Mouse (Mus musculus) heart, postnatal 0 days (tissue): ENCODE data around the gene Gm20538. TPM values are rescaled to one million over a fixed set of nuclear protein-coding genes. Genes with fewer than 3 reads are reported as not detected.
A peak's percentile ranks its signal among the peaks of the same experiment; 100 is the strongest.

Experiments used
- ATAC-seq: fragments of 200-750 bp; cut with Nextera tagmentation; 2 replicates; pipeline ENCODE4 v1.8.0; 2017; ENCODE audit warnings: low read depth, moderate number of reproducible peaks, moderate library complexity; ENCODE audit not compliant: insufficient read depth
- DNase-seq: peaks from one replicate; pipeline ENCODE4 v3.0.0-alpha.2; 2016; ENCODE audit warnings: low spot score
- H3K27ac ChIP-seq: fragments of 300-500 bp; sonication (generic); 2 replicates; pipeline ENCODE4 v1.5.1; 2014; ENCODE audit warnings: low read depth, mild to moderate bottlenecking
- H3K27me3 ChIP-seq: fragments of 300-500 bp; sonication (generic); 2 replicates; pipeline ENCODE4 v1.6.1; 2014; ENCODE audit warnings: low read length, mixed read lengths; ENCODE audit not compliant: control insufficient read depth, insufficient read depth
- H3K36me3 ChIP-seq: fragments of 300-500 bp; sonication (generic); replicated peaks from 2 replicates; pipeline ENCODE4 v1.6.1; 2014; ENCODE audit warnings: low read length, mixed read lengths; ENCODE audit not compliant: control insufficient read depth, insufficient read depth
- H3K4me1 ChIP-seq: fragments of 300-500 bp; sonication (generic); 2 replicates; pipeline ENCODE4 v1.6.1; 2014; ENCODE audit warnings: antibody characterized with exemption; ENCODE audit not compliant: control insufficient read depth, insufficient read depth
- H3K4me2 ChIP-seq: fragments of 300-500 bp; sonication (generic); 2 replicates; pipeline ENCODE4 v1.6.1; 2014; ENCODE audit warnings: low read depth, mild to moderate bottlenecking, low read length, moderate library complexity
- H3K4me3 ChIP-seq: fragments of 300-500 bp; sonication (generic); 2 replicates; pipeline ENCODE4 v1.5.1; 2014; ENCODE audit warnings: low read depth, low read length
- H3K9ac ChIP-seq: fragments of 300-500 bp; sonication (generic); replicated peaks from 2 replicates; pipeline ENCODE4 v1.6.1; 2014; ENCODE audit warnings: low read depth, low read length, mixed read lengths
- H3K9me3 ChIP-seq: fragments of 300-500 bp; sonication (generic); replicated peaks from 2 replicates; pipeline ENCODE4 v1.6.1; 2016; ENCODE audit warnings: low read length; ENCODE audit not compliant: control insufficient read depth
- CTCF ChIP-seq: IDR thresholded peaks from 2 replicates; pipeline ENCODE4 v1.5.1; 2016; ENCODE audit warnings: antibody characterized with exemption, control low read depth, low read depth
- EP300 ChIP-seq: IDR thresholded peaks from 2 replicates; pipeline ENCODE4 v1.6.1; 2016; ENCODE audit warnings: antibody characterized with exemption, low read depth
- WGBS: fragments of 180-500 bp; shearing (Covaris S2); extraction: QIAGEN DNeasy Blood & Tissue Kit; methylation state at CpG from one replicate; pipeline ENCODE4 v1.1.7; 2014; 5-methylcytosine and 5-hydroxymethylcytosine counted together
- polyA plus RNA-seq: library from polyadenylated mRNA; unstranded; fragments of >200 nt; fragmentation: Nextera tagmentation; extraction: Ambion mirVana; gene quantifications from 2 replicates; pipeline ENCODE4 v1.2.1, GENCODE M21; 2015
- total RNA-seq: library from RNA; depleted of rRNA; stranded (reverse); fragments of >200 nt; gene quantifications from 2 replicates; pipeline ENCODE4 v1.2.3, GENCODE M21; 2014; ENCODE audit warnings: low replicate concordance

Gene Gm20538
- total and polyA plus RNA-seq, 2 experiments from 2014 or later, result not detected

- no peak overlapping the region for H3K27ac ChIP-seq
- no peaks in the 10 kb centered on the region for H3K4me1 ChIP-seq
- no peaks in the 10 kb centered on the region for H3K27me3 ChIP-seq
- TF ChIP-seq EP300 (no peak), CTCF (peak; percentile 52)
- no peak overlapping the region for H3K4me3 ChIP-seq
- H3K9me3 ChIP-seq, result no peaks in the 10 kb centered on the region
- no peaks in the 10 kb centered on the region for H3K36me3 ChIP-seq
- H3K4me2 ChIP-seq, result no peak overlapping the region
- no peak overlapping the region for H3K9ac ChIP-seq
- ATAC-seq, result 0 out of 2 replicates have a peak, but pooled peaks have one; percentile 41
- WGBS, result 36% methylated on average over 3 of the region's 3 CpGs
- no peak for DNase-seq
These were observed 17.3 kb downstream of the Gm20538 start for GRCm38 (mm10) chr19:44535376-44535775.

DNA sequence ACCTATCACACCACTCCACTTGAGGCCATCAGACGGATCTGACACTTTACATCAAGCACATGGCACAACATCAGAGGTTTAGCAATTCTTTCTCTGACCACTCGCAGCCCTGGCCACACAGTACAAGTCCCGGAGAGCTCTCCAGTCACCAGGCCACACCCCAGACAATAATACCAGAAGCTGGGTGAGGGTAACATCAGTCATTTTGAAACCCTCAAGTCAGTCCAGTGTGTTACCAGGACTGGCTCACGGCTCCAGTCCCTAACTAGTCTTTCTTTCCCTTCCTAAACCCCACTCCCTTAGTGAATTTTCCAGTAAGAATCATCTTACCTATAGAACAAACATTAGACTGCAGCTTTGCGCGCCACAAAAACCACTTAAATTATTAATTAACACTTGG is 22.6 kb downstream of the Gm20538 start:
- Histone ChIP-seq H3K9ac (no peak overlapping the region), H3K9me3 (no peaks in the 10 kb centered on the region), H3K4me2 (no peak overlapping the region), H3K36me3 (no peaks in the 10 kb centered on the region), H3K27me3 (no peaks in the 10 kb centered on the region), H3K27ac (no peak overlapping the region), H3K4me1 (no peaks in the 10 kb centered on the region), H3K4me3 (no peak overlapping the region)
- DNase-seq (no peak), ATAC-seq (no peak)
- no peak for TF ChIP-seq CTCF
- TF ChIP-seq EP300, result no peak
- 76% methylated on average over 6 of the region's 6 CpGs for WGBS

DNA sequence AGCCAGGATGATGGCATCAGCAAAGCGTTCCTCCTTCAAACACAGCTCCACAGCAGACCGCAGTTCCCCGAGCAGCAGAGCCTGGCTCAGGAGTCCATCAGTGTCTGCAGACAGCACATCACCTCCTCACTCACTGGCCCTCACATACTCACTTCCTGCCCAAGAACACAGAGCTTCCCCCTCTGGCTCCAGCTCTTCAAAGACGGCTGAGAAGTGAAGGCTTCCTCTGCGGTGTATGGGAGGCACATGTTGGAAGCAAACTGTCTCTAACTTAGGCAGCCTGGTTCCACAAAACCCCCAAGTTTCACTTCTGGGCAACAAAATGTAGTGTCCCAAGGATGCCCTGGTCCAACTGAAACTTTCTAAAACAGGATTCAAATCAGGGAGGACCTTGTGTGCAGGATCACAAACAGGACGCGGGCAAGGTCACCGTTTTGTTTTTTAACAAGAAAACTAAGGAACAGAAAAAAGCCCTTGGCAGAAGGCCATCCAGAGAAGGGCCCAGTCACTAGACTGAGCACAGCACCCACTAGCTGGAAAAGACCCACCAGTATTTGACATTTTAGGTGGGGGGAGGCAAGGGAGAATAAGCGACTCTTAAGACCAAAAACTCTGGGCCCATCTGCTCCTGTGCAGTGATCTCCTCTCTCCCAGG is 27.0 kb downstream of the Gm20538 start:
- WGBS, result 68% methylated on average over 9 of the region's 9 CpGs
- TF ChIP-seq CTCF, result no peak
- TF ChIP-seq EP300, result no peak
- no peak overlapping the region for H3K4me3 ChIP-seq
- H3K4me2 ChIP-seq, result no peak overlapping the region
- no peaks in the 10 kb centered on the region for H3K4me1 ChIP-seq
- DNase-seq (no peak), ATAC-seq (no peak)
- no peaks in the 10 kb centered on the region for H3K36me3 ChIP-seq
- no peaks in the 10 kb centered on the region for H3K9me3 ChIP-seq
- H3K27me3 ChIP-seq, result no peaks in the 10 kb centered on the region
- H3K27ac ChIP-seq, result no peak overlapping the region
- no peak overlapping the region for H3K9ac ChIP-seq

DNA sequence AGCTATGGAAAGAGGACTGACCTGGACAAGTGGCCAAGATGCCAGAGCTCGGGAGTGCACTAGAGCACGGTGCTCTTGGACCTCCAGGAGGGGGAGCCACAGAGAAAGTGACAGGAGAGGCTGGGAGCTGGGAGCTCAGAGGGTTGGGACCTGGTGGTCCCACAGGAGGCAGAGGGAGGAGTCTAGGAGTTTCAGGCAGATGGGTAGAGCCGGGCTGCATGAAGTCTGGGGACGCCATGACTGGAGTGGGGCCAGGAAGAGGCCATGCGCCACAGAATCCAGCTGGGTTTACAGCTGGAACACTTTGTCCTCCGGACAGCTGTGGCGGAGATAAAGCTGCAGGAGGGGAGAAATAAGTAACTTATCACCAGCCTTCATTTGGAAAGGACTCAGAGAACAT is 33.5 kb downstream of the Gm20538 start:
- no peak overlapping the region for H3K4me2 ChIP-seq
- WGBS, result 37% methylated on average over 7 of the region's 7 CpGs
- H3K27me3 ChIP-seq, result peaks cover 14% of the 10 kb centered on the region
- H3K4me1 ChIP-seq, result no peaks in the 10 kb centered on the region
- ATAC-seq, result peak; percentile 64
- TF ChIP-seq EP300 (peak; percentile 48; the same call in 1 of the 2 replicates), CTCF (peak; percentile 32)
- no peak overlapping the region for H3K4me3 ChIP-seq
- no peak overlapping the region for H3K9ac ChIP-seq
- H3K36me3 ChIP-seq, result no peaks in the 10 kb centered on the region
- DNase-seq, result peak; percentile 51
- H3K27ac ChIP-seq, result no peak overlapping the region
- H3K9me3 ChIP-seq, result no peaks in the 10 kb centered on the region

DNA sequence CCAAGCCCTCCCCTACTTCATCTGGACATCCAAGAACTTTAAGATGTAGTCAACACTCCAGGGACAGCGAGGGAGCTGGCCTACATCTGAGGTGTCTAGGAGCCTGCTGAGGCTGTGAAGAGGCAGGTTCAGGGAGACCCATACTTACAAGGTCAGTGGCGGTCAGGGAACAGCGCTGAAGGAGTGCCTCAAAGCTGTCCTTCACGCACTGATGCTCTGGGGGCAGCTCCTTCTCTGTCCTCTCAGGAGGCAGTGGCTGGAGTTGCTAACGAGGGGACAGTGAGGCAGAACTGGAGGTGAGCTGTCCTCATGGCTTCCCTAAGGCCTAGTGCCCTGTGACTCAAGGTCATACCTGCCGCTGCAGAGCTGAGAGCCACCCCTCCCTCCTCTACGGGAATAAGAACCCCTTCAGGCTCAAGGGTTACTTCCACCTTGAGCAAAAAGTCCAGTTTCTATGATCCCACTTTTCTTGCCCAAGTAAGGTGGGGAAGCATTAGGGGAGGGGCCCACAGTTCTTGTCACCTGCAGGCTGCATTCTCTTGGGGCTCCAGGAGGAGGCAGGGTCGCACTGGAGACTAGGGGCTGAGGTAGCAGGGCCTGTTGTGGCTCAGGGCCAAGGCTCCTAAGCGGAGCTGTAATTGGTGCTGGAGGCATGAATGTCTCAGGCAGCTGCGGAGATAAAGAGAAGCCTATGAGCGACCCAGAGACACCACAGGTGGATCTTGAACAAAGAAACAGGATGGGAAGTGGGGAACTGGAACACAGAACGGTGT is 34.4 kb downstream of the Gm20538 start:
- TF ChIP-seq EP300 (no peak), CTCF (peak; percentile 25; the same call in 1 of the 2 replicates)
- Histone ChIP-seq H3K27me3 (peaks cover 23% of the 10 kb centered on the region), H3K4me2 (no peak overlapping the region), H3K27ac (no peak overlapping the region), H3K36me3 (no peaks in the 10 kb centered on the region), H3K9me3 (no peaks in the 10 kb centered on the region), H3K4me3 (no peak overlapping the region), H3K9ac (no peak overlapping the region), H3K4me1 (no peaks in the 10 kb centered on the region)
- ATAC-seq (0 out of 2 replicates have a peak, but pooled peaks have one; percentile 32), DNase-seq (no peak)
- WGBS, result 61% methylated on average over 12 of the region's 12 CpGs
